Mouse (Mus musculus) kidney, adult 2 months (tissue): Measurements from ENCODE around the gene Dus2.

Source experiments
- CTCF ChIP-seq: fragments of 200-500 bp; conservative IDR thresholded peaks from 2 replicates; pipeline ENCODE4 v1.5.1; 2011; ENCODE audit warnings: low read depth, mild to moderate bottlenecking, control low read depth, low read length, moderate library complexity, mixed read lengths; ENCODE audit not compliant: insufficient read depth, insufficient read length
- POLR2A ChIP-seq: fragments of 200-500 bp; IDR thresholded peaks from one replicate; pipeline ENCODE4 v1.6.1; 2011; ENCODE audit warnings: low read depth, low read length, control low read depth

- no peak for TF ChIP-seq CTCF
- TF ChIP-seq POLR2A: no peak
Observed at GRCm38 (mm10) chr8:105942026-105942425, 49.1 kb upstream of the Dus2 start.
